Mouse (Mus musculus): ENCODE data around the gene Gxylt2.

DNA sequence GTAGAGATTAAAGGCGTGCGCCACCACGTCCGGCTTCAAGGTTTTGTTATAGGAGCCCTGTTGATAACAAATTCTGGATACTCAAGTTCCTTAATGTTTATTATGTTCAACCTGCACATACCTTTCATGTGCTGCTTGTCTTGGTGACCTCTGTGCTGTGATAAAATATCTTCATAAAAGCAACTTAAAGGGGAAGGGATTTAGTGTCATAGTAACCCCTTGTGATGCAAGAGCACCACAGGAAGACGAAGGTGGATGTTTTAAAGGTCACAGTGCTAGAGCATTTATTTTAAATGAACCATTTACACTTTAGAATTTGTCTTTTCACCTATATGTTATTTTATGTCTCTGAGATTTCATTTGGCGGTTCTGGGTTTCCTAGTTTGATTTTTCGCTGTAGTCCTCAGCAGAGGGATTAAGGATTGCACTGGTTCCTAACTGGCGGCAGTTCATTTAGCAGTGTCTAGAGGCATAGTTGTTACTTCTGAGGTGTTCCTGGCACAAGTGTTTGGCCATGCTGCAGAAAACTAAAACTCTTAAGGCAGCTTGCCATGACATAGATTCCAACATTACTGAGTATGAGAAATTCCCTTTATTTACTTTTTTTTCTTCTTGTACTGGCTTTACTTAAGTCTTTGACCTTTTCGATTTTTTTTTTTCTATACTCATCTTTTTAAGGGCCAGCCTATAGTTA is 144.3 kb downstream of the Gxylt2 start:
- no peak for TF ChIP-seq CTCF (conservative IDR thresholded peaks at IDR 0.05 in 1 of 2, IDR thresholded peaks at IDR 0.05 in 1 of 2; ENCODE audit: low read depth in 2 of 2, low read length in 2 of 2)
- no peak for TF ChIP-seq MEF2A (IDR thresholded peaks at IDR 0.05; ENCODE audit: borderline replicate concordance, low read depth, low read length)
- no peak for TF ChIP-seq TCF12 (IDR thresholded peaks at IDR 0.05; ENCODE audit: low read depth, low read length)
- no peak for TF ChIP-seq MAX (IDR thresholded peaks at IDR 0.05; ENCODE audit: low read length)
- no peak for TF ChIP-seq CHD2 (IDR thresholded peaks at IDR 0.05; ENCODE audit: low read length)
- no peak for TF ChIP-seq MAFK (IDR thresholded peaks at IDR 0.05; ENCODE audit: insufficient replicate concordance, low read length)
- TF ChIP-seq POLR2A (IDR thresholded peaks at IDR 0.05; ENCODE audit: low read depth, low read length), result no peak
- TF ChIP-seq HCFC1 (IDR thresholded peaks at IDR 0.05; ENCODE audit: low read depth, low read length), result no peak
- no peak for TF ChIP-seq USF2 (conservative IDR thresholded peaks at IDR 0.05; ENCODE audit: low read depth, low read length)
- TF ChIP-seq GABPA (IDR thresholded peaks at IDR 0.05; ENCODE audit: insufficient replicate concordance, low read depth, low read length), result no peak
- TF ChIP-seq ELF1 (IDR thresholded peaks at IDR 0.05; ENCODE audit: low read depth, low read length), result no peak
- TF ChIP-seq JUND (conservative IDR thresholded peaks at IDR 0.05; ENCODE audit: low read depth, low read length), result no peak
- no peak for TF ChIP-seq MXI1 (IDR thresholded peaks at IDR 0.05; ENCODE audit: low read depth, low read length)
- TF ChIP-seq TBP (conservative IDR thresholded peaks at IDR 0.05; ENCODE audit: low read depth, low read length), result no peak

All from CH12.LX (cell line).